11 mouse cellular contexts compared by ENCODE assay signal in the genomic region with DNA sequence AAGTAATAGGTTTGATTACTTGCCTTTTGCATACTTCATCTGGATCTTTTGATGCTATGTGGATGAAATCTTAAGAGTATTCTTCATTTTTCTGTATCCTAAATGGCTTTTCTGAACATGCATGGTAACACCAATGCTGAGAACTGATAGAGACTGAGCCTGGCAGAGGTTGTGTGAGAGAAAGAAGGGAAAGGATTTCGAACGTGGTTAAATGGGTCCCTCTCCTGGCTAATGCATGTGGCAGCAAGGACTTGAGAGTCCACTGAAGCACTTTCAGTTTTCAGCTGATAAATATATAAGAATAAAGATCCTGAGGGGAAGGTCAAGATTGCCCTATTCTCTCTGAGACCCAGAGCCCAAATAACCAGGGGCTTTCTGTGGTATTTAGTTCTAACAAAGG.
A peak's percentile ranks its signal among the peaks of the same experiment; 100 is the strongest.
DNase-seq lines count a peak whose midpoint lies in the region; ATAC-seq lines count a peak whose summit lies in the region.
"Had no signal": no experiment of that assay in that cellular context is flagged by ENCODE, and none has a peak within 500 bp of the region (broad histone marks: within the 10 kb centered on the region; RNA-seq: fewer than 3 reads in every experiment).

No protein-coding gene starts in this region.

- H3K4me3 ChIP-seq in embryonic facial prominence, embryonic 14.5 days (ENCODE audit: low read depth, low read length), result no peak overlapping the region
- H3K4me3 ChIP-seq: embryonic facial prominence, embryonic 12.5 days; lung, embryonic 15.5 days had no signal

- no peaks in the 10 kb centered on the region for H3K4me1 ChIP-seq in embryonic facial prominence, embryonic 14.5 days (ENCODE audit: control insufficient read depth, insufficient read depth, low read length)
- H3K4me1 ChIP-seq: embryonic facial prominence, embryonic 12.5 days; lung, embryonic 15.5 days had no signal

- ATAC-seq in embryonic facial prominence, embryonic 14.5 days (ENCODE audit: low read depth), result no peak

- H3K9ac ChIP-seq in embryonic facial prominence, embryonic 14.5 days (ENCODE audit: low read depth, low read length), result no peak overlapping the region
- H3K9ac ChIP-seq: embryonic facial prominence, embryonic 12.5 days; lung, embryonic 15.5 days had no signal

- no peaks in the 10 kb centered on the region for H3K9me3 ChIP-seq in embryonic facial prominence, embryonic 14.5 days (ENCODE audit: control insufficient read depth, low read length)
- H3K9me3 ChIP-seq: embryonic facial prominence, embryonic 12.5 days; lung, embryonic 15.5 days had no signal

- DNase-seq in kidney, postnatal 14 days, result peak; percentile 4
- DNase-seq in kidney, postnatal 25 days, result no peak
- DNase-seq in embryonic facial prominence, embryonic 14.5 days (ENCODE audit: low spot score), result peak; percentile 53
- peak; percentile 51 for DNase-seq in layer of hippocampus, adult 9-11 months
- DNase-seq in retina, postnatal 7 days (ENCODE audit: low read depth, low spot score), result peak; percentile 44
- DNase-seq in spleen, postnatal 10 days (ENCODE audit: low spot score in 2 of 2), result no peak
- DNase-seq in urinary bladder, adult 18-20 months (ENCODE audit: low spot score in 2 of 2), result no peak
- DNase-seq in cerebellum, adult 11-12 months, result no peak
- DNase-seq: heart, postnatal 4 days had no signal

- 40% methylated on average over 2 of the region's 2 CpGs for WGBS in embryonic facial prominence, embryonic 14.5 days

- H3K4me2 ChIP-seq in embryonic facial prominence, embryonic 14.5 days (ENCODE audit: low read depth, low read length), result no peak overlapping the region
- H3K4me2 ChIP-seq: embryonic facial prominence, embryonic 12.5 days; lung, embryonic 15.5 days had no signal

- H3K27me3 ChIP-seq in embryonic facial prominence, embryonic 14.5 days (replicated peaks; ENCODE audit: control insufficient read depth, insufficient read depth, low read length), result no peaks in the 10 kb centered on the region
- H3K27me3 ChIP-seq: embryonic facial prominence, embryonic 12.5 days; lung, embryonic 15.5 days had no signal

- H3K36me3 ChIP-seq in embryonic facial prominence, embryonic 14.5 days (ENCODE audit: control insufficient read depth, insufficient read depth, low read length), result no peaks in the 10 kb centered on the region
- H3K36me3 ChIP-seq: embryonic facial prominence, embryonic 12.5 days; lung, embryonic 15.5 days had no signal

- no peak overlapping the region for H3K27ac ChIP-seq in embryonic facial prominence, embryonic 14.5 days (replicated peaks; ENCODE audit: low read depth, low read length)
- H3K27ac ChIP-seq: embryonic facial prominence, embryonic 12.5 days; lung, embryonic 15.5 days had no signal

Comparison
In these comparisons a context has a peak if more than half of its experiments do, and no peak if none do; other contexts are left out.
1. DNase-seq: peak in kidney, postnatal 14 days (single experiment), embryonic facial prominence, embryonic 14.5 days (single experiment), layer of hippocampus, adult 9-11 months (single experiment) and retina, postnatal 7 days (single experiment); none in kidney, postnatal 25 days (0 of 2), spleen, postnatal 10 days (0 of 2), urinary bladder, adult 18-20 months (0 of 2) and cerebellum, adult 11-12 months (single experiment).